Mouse (Mus musculus): ENCODE results near the gene Tespa1. TPM values are rescaled to one million over a fixed set of nuclear protein-coding genes. Genes with fewer than 3 reads are reported as not detected.
"Not testable (repeated sequence)": the region's sequence is repeated elsewhere in the genome, so short reads cannot be mapped to it uniquely, and the experiment has no call there.

Tespa1 gene
- polyA plus RNA-seq, 1 experiment from 2014 or later: 0.16 TPM

DNA sequence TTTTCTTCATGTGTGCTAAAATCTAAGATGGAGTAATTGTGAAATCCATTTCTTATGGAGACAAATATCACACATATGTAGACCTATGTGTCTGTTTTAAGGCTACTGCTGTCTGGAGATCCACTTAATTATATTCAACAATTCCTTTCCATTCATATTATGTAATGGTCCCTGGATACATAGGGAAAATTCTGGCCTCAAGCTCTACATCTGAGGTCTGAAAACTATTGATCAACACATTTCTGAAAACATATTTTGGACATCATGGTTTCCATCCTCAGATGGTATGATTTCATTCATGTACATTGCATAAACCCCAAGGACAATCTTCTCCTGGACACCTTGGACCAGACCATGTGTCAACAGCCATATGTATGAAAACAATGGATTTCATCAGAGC is 71.6 kb downstream of the Tespa1 start, which contains the start of gene Vmn2r84:
Gene Vmn2r84 (minus strand): TSS at position 101 of the 400 bp plus-strand sequence.
- no peak within 1 kb of the TSS for H3K4me3 ChIP-seq (ENCODE audit: inconsistent target)
- H3K27ac ChIP-seq: no peak within 1 kb of the TSS
- no peaks in the 10 kb centered on the region for H3K36me3 ChIP-seq (ENCODE audit: inconsistent target)
- H3K79me2 ChIP-seq (ENCODE audit: inconsistent target): no peaks in the 10 kb centered on the region

DNA sequence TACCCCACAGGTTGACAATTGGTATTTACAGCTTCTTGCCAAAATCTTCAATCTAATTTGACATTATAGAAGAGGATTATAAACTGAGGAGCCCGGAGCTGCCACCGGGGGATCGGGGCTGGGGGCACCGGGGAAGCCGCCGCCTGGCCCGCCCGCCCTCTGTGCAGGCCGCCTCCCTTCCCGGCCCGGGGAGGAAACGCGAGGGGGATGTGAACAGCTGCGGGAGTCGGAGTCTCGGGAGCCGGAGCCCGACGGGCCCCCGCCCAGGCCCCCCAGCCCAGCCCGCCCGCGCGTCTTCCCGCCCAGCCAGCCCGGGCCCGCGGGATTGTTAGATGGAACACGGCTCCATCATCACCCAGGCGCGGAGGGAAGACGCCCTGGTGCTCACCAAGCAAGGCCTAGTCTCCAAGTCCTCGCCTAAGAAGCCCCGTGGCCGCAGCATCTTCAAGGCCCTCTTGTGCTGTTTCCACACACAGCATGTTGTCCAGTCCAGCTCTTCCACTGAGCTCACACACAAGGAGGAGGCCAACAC is 89.6 kb downstream of the Tespa1 start:
- not testable (repeated sequence) for H3K79me2 ChIP-seq (ENCODE audit: inconsistent target); H3K4me3 ChIP-seq (ENCODE audit: inconsistent target); H3K36me3 ChIP-seq (ENCODE audit: inconsistent target); H3K27ac ChIP-seq
- 83% methylated on average over 6 of the region's 35 CpGs for WGBS (ENCODE audit: missing documents)

Other genes with a start within 250 kb of the Tespa1 start
- gene Olfr823, start 207.5 kb upstream of the Tespa1 start, polyA plus RNA-seq (2018): not detected in 3 replicates
- not detected in 3 replicates for gene Olfr824, start 192.9 kb upstream of the Tespa1 start, polyA plus RNA-seq (2018)
- gene Olfr825, start 156.1 kb upstream of the Tespa1 start, polyA plus RNA-seq (2018): not detected in 3 replicates
- not detected in 3 replicates for gene Olfr826, start 138.7 kb upstream of the Tespa1 start, polyA plus RNA-seq (2018)
- gene Olfr827, start 108.5 kb upstream of the Tespa1 start, polyA plus RNA-seq (2018): not detected in 3 replicates
- gene Neurod4, start 42.6 kb upstream of the Tespa1 start, polyA plus RNA-seq (2018): not detected in 3 replicates
- gene Vmn2r84, start 71.5 kb downstream of the Tespa1 start, polyA plus RNA-seq (2018): not detected in 3 replicates
- gene Vmn2r85, start 106.8 kb downstream of the Tespa1 start, polyA plus RNA-seq (2018): not detected in 3 replicates
- not detected in 3 replicates for gene Vmn2r86, start 133.2 kb downstream of the Tespa1 start, polyA plus RNA-seq (2018)
- not detected in 3 replicates for gene Vmn2r87, start 174.5 kb downstream of the Tespa1 start, polyA plus RNA-seq (2018)